Mouse (Mus musculus): ENCODE data around the gene Sobp. TPM values are rescaled to one million over a fixed set of nuclear protein-coding genes. Genes with fewer than 3 reads are reported as not detected.

The Sobp gene
- polyA plus RNA-seq, 1 experiment, result 0.36 TPM

- Histone ChIP-seq H3K4me1 (ENCODE audit: control insufficient read depth, insufficient read depth, low read length) (no peaks in the 10 kb centered on the region), H3K27me3 (ENCODE audit: control insufficient read depth, insufficient read depth, low read length, poor library complexity, severe bottlenecking) (peaks cover 33% of the 10 kb centered on the region), H3K9me3 (replicated peaks; ENCODE audit: control insufficient read depth, insufficient read depth, low read length, poor library complexity, severe bottlenecking) (no peaks in the 10 kb centered on the region), H3K4me3 (ENCODE audit: low read depth, low read length) (peak overlapping the region; percentile 69), H3K27ac (ENCODE audit: insufficient read depth, low read length) (no peak overlapping the region), H3K36me3 (ENCODE audit: control insufficient read depth, insufficient read depth, low read length, poor library complexity, severe bottlenecking) (no peaks in the 10 kb centered on the region), H3K9ac (ENCODE audit: low read depth, poor library complexity, severe bottlenecking) (peak overlapping the region; percentile 79)
- no peak for TF ChIP-seq EP300 (IDR thresholded peaks at IDR 0.05; ENCODE audit: insufficient read depth, low read depth, low read length)
- TF ChIP-seq CTCF (IDR thresholded peaks at IDR 0.05; ENCODE audit: low read depth, low read length), result no peak
- TF ChIP-seq POLR2A (IDR thresholded peaks at IDR 0.05; ENCODE audit: insufficient read depth, low read length), result no peak
Observed at GRCm38 (mm10) chr10:43173828-43174325, 453 bp downstream of the Sobp start.

GRCm38 (mm10) chr10:43173141-43173827, 1.0 kb downstream of the Sobp start:
- Histone ChIP-seq H3K27me3 (ENCODE audit: control insufficient read depth, insufficient read depth, low read length, poor library complexity, severe bottlenecking) (peaks cover 33% of the 10 kb centered on the region), H3K9ac (ENCODE audit: low read depth, poor library complexity, severe bottlenecking) (peak overlapping the region; percentile 79), H3K4me3 (ENCODE audit: low read depth, low read length) (peak overlapping the region; percentile 69), H3K27ac (ENCODE audit: insufficient read depth, low read length) (no peak overlapping the region), H3K4me1 (ENCODE audit: control insufficient read depth, insufficient read depth, low read length) (no peaks in the 10 kb centered on the region), H3K9me3 (replicated peaks; ENCODE audit: control insufficient read depth, insufficient read depth, low read length, poor library complexity, severe bottlenecking) (no peaks in the 10 kb centered on the region), H3K36me3 (ENCODE audit: control insufficient read depth, insufficient read depth, low read length, poor library complexity, severe bottlenecking) (no peaks in the 10 kb centered on the region)
- TF ChIP-seq CTCF (IDR thresholded peaks at IDR 0.05; ENCODE audit: low read depth, low read length), result no peak
- TF ChIP-seq EP300 (IDR thresholded peaks at IDR 0.05; ENCODE audit: insufficient read depth, low read depth, low read length), result no peak
- TF ChIP-seq POLR2A (IDR thresholded peaks at IDR 0.05; ENCODE audit: insufficient read depth, low read length), result no peak

GRCm38 (mm10) chr10:43172554-43172953, 1.8 kb downstream of the Sobp start:
- TF ChIP-seq EP300 (IDR thresholded peaks at IDR 0.05; ENCODE audit: insufficient read depth, low read depth, low read length) (no peak), CTCF (IDR thresholded peaks at IDR 0.05; ENCODE audit: low read depth, low read length) (no peak), POLR2A (IDR thresholded peaks at IDR 0.05; ENCODE audit: insufficient read depth, low read length) (no peak)
- Histone ChIP-seq H3K27me3 (ENCODE audit: control insufficient read depth, insufficient read depth, low read length, poor library complexity, severe bottlenecking) (peaks cover 33% of the 10 kb centered on the region), H3K4me3 (ENCODE audit: low read depth, low read length) (no peak overlapping the region), H3K36me3 (ENCODE audit: control insufficient read depth, insufficient read depth, low read length, poor library complexity, severe bottlenecking) (no peaks in the 10 kb centered on the region), H3K9me3 (replicated peaks; ENCODE audit: control insufficient read depth, insufficient read depth, low read length, poor library complexity, severe bottlenecking) (no peaks in the 10 kb centered on the region), H3K4me1 (ENCODE audit: control insufficient read depth, insufficient read depth, low read length) (no peaks in the 10 kb centered on the region), H3K27ac (ENCODE audit: insufficient read depth, low read length) (no peak overlapping the region), H3K9ac (ENCODE audit: low read depth, poor library complexity, severe bottlenecking) (peak overlapping the region; percentile 79; the same call in 1 of the 2 replicates)

GRCm38 (mm10) chr10:43172066-43172465, 2.3 kb downstream of the Sobp start:
- Histone ChIP-seq H3K4me3 (ENCODE audit: low read depth, low read length) (no peak overlapping the region), H3K9me3 (replicated peaks; ENCODE audit: control insufficient read depth, insufficient read depth, low read length, poor library complexity, severe bottlenecking) (no peaks in the 10 kb centered on the region), H3K9ac (ENCODE audit: low read depth, poor library complexity, severe bottlenecking) (no peak overlapping the region), H3K27me3 (ENCODE audit: control insufficient read depth, insufficient read depth, low read length, poor library complexity, severe bottlenecking) (peaks cover 33% of the 10 kb centered on the region), H3K27ac (ENCODE audit: insufficient read depth, low read length) (no peak overlapping the region), H3K4me1 (ENCODE audit: control insufficient read depth, insufficient read depth, low read length) (no peaks in the 10 kb centered on the region), H3K36me3 (ENCODE audit: control insufficient read depth, insufficient read depth, low read length, poor library complexity, severe bottlenecking) (no peaks in the 10 kb centered on the region)
- TF ChIP-seq POLR2A (IDR thresholded peaks at IDR 0.05; ENCODE audit: insufficient read depth, low read length) (no peak), EP300 (IDR thresholded peaks at IDR 0.05; ENCODE audit: insufficient read depth, low read depth, low read length) (no peak), CTCF (IDR thresholded peaks at IDR 0.05; ENCODE audit: low read depth, low read length) (no peak)

GRCm38 (mm10) chr10:43171106-43171505, 3.2 kb downstream of the Sobp start:
- Histone ChIP-seq H3K4me1 (ENCODE audit: control insufficient read depth, insufficient read depth, low read length) (no peaks in the 10 kb centered on the region), H3K4me3 (ENCODE audit: low read depth, low read length) (no peak overlapping the region), H3K27ac (ENCODE audit: insufficient read depth, low read length) (no peak overlapping the region), H3K9ac (ENCODE audit: low read depth, poor library complexity, severe bottlenecking) (no peak overlapping the region), H3K9me3 (replicated peaks; ENCODE audit: control insufficient read depth, insufficient read depth, low read length, poor library complexity, severe bottlenecking) (no peaks in the 10 kb centered on the region), H3K27me3 (ENCODE audit: control insufficient read depth, insufficient read depth, low read length, poor library complexity, severe bottlenecking) (peaks cover 33% of the 10 kb centered on the region), H3K36me3 (ENCODE audit: control insufficient read depth, insufficient read depth, low read length, poor library complexity, severe bottlenecking) (no peaks in the 10 kb centered on the region)
- TF ChIP-seq POLR2A (IDR thresholded peaks at IDR 0.05; ENCODE audit: insufficient read depth, low read length) (no peak), CTCF (IDR thresholded peaks at IDR 0.05; ENCODE audit: low read depth, low read length) (no peak), EP300 (IDR thresholded peaks at IDR 0.05; ENCODE audit: insufficient read depth, low read depth, low read length) (no peak)

GRCm38 (mm10) chr10:43168847-43169246, 5.5 kb downstream of the Sobp start:
- no peaks in the 10 kb centered on the region for H3K4me1 ChIP-seq (ENCODE audit: control insufficient read depth, insufficient read depth, low read length)
- H3K4me3 ChIP-seq (ENCODE audit: low read depth, low read length), result no peak overlapping the region
- no peaks in the 10 kb centered on the region for H3K36me3 ChIP-seq (ENCODE audit: control insufficient read depth, insufficient read depth, low read length, poor library complexity, severe bottlenecking)
- H3K27ac ChIP-seq (ENCODE audit: insufficient read depth, low read length), result no peak overlapping the region
- no peaks in the 10 kb centered on the region for H3K9me3 ChIP-seq (replicated peaks; ENCODE audit: control insufficient read depth, insufficient read depth, low read length, poor library complexity, severe bottlenecking)
- peaks cover 21% of the 10 kb centered on the region for H3K27me3 ChIP-seq (ENCODE audit: control insufficient read depth, insufficient read depth, low read length, poor library complexity, severe bottlenecking)
- no peak overlapping the region for H3K9ac ChIP-seq (ENCODE audit: low read depth, poor library complexity, severe bottlenecking)
- TF ChIP-seq CTCF (IDR thresholded peaks at IDR 0.05; ENCODE audit: low read depth, low read length), result no peak
- TF ChIP-seq EP300 (IDR thresholded peaks at IDR 0.05; ENCODE audit: insufficient read depth, low read depth, low read length), result no peak
- no peak for TF ChIP-seq POLR2A (IDR thresholded peaks at IDR 0.05; ENCODE audit: insufficient read depth, low read length)
